Mouse (Mus musculus): Measurements from ENCODE around the gene Spns3.

Spns3 gene

GRCm38 (mm10) chr11:72453105-72453953 is 97.0 kb downstream of the Spns3 start:
- no peak for DNase-seq (ENCODE audit: low read depth, low spot score)

DNA sequence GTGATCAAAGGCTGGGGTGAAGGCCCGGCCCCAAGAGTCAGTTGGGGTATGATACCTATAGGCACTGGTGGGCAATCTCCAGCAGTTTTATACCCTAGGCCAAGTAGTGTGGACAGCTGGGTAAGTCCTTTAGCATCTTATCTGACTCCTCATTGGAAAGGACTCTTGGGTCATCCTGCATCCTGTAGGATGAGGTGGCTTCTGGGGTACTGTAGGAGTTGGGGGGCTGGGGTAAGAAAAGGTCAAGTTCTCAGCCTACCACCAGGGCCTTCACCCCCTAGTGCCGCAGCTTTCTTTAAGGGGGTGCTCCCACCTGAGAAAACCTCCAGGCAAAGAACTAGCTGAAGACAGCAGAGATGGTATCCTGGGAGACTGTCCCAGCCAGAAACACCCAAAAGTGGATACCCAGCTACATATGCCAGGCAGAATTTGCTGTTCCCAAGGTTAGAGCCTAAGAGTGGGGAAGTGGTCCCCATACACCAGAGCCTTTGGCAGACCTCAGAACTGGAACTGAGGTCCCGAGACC is 98.1 kb downstream of the Spns3 start:
- DNase-seq (ENCODE audit: low read depth, low spot score) = no peak

GRCm38 (mm10) chr11:72447475-72447874 is 102.8 kb downstream of the Spns3 start:
- DNase-seq (ENCODE audit: low read depth, low spot score) = no peak

DNA sequence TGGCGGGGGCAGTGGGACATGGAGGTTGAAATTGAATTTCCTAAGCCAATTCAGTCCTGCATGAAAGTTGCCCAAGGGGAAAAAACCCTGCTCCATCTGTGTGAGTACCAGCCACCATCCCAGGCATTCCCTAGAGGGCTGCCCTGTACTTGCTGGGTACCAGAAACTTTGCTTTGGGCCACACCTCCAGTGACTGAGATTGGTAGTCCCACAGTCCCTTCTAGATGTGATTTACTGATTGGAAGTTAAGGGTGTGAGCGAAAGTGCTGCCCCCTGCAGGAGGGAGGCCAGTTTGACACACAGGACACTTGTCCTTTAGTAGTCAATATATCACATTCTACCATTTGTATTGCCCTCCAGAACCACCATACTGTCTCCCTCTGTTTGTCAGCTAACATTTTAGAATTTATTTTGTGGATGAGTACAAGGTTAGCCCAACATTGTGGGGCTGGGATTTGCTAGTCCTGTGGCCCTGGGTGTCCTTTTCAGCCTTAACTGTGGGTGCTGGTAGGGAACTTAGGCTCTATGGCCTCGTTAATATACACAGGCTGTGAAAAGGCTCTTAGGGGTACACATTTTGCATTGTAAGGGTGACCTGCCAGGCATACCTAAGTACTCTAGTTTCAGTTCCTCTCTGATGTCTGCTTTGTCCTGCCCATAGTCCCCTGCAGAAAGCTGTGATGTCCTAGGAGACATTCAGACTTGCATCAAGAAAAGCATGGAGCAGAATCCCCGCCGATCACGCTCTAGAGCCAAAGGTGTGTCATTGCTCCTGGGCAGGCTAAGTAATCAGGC is 103.8 kb downstream of the Spns3 start:
- no peak for DNase-seq (ENCODE audit: low read depth, low spot score)
